Mouse (Mus musculus): ENCODE results near the gene Tmem50b.
"Not testable (repeated sequence)": the region's sequence is repeated elsewhere in the genome, so short reads cannot be mapped to it uniquely, and the experiment has no call there.

The Tmem50b gene

DNA sequence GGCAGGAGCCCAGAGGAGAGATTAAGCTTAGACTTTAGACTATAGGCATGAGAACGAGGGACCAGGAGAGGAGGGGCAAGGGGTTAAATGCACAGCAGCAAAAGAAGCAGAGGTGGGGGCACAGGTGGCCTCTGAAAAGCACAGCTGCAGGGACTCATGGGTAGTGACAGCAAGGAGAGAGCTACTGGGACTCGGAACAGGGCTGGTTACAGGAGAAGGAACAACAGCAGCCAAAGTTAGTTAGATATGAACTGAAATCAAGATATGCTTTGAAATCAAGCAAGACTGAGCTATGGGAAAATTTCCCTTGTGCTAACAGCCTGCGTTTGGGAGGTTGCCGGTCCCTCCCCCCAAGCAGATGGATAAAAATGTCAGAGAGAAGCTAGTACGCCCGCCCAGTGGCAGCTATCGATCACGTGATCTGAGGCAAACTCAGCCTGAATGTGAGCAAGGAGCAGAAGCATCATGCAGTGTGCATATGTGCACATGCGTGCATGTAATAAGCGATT is 56.0 kb downstream of the Tmem50b start:
- no peak for DNase-seq (ENCODE audit: low read depth, low spot score)

DNA sequence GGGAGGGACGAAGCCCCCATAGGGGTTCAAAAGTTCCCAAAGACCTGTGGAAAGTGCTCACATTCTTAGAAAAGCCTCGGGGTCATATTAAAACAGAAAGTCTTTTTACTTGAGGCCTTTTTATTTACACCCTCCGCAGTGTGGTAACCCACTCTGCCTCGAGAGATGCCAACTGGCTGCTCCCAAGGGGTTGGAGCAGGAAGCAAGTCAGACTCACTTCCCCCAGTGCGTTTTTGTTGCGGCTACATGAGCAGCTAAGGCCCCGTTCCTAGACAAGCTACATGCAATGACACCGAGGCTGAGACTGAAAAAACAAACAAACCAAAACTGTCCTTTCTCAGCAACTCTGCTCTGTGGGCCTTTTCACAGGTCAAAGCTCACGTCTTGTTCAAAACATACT is 59.1 kb downstream of the Tmem50b start:
- no peak for DNase-seq (ENCODE audit: low read depth, low spot score)

DNA sequence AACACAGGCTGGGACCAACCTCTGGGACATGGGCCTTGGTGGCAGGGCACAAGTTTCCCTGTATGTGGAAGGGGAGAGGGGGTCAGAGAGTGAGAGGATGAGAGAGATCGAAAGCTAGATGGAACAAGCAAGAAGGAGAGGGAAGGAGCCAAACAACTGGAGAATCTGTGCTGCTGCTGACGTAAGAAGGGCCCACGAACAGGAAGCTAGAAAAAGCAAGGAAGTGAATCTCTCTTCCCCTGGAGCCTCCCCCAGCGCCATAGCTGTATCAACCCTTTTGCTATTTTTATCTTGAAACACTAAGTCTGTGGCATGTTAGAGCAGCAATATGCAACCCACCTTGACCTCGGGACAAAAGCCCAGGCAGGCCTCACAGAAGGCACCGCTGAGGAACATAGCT is 59.5 kb downstream of the Tmem50b start:
- no peak for DNase-seq (ENCODE audit: low read depth, low spot score)

DNA sequence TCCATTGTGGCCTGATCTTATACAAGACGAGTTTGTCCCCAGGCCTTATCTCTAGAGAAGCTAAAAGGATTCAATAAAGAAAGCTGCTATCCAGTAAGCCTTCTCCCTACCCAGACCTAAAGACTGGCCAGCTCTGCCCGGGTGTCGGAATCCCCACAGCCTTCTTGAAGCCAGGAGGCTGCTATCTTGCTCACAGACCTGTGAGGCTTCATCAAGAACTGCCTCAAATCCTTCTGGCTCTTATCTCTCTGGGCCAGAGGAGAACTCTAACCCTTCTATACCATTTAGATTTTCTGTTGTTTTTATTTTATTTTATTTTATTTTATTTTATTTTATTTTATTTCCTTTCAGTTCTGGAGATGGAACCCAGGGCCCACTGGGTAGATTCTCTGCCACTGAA is 60.5 kb downstream of the Tmem50b start:
- DNase-seq (ENCODE audit: low read depth, low spot score): no peak

DNA sequence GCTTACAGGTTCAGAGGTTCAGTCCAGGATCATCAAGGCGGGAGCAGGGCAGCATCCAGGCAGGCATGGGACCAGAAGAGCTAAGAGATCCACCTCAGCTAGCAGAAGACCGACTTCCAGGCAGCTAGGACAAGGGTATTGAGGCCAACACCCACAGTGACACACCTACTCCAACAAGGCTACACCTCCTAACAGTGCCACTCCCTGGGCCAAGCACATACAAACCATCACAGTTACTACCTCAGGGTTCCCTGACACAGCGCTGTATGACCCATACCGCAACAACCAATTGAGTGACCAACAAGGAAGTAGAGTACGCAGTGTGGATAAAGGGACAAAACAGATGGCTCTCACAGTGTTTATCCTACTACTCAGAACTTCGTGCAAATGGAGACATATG is 61.2 kb downstream of the Tmem50b start:
- DNase-seq (ENCODE audit: low read depth, low spot score): no peak

DNA sequence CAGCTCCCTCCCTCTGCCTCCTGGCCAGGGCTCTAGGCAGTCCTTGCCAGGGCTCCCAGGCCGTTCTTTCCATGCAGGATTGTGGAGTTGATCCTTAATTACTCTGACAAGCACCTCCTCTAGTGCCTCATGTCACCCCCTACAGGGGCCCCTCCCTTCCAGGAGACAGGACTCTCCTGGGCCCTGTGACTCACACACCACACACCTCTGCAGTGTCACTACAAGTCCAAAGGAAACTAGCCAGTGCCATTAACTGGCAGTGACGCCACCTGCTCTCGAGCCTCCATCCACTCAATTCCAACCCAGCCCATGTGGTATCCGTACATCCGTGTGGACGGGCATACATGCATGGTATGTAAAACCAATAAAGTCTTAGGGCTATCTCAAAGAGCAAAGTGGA is 62.7 kb downstream of the Tmem50b start:
- no peak for DNase-seq (ENCODE audit: low read depth, low spot score)

DNA sequence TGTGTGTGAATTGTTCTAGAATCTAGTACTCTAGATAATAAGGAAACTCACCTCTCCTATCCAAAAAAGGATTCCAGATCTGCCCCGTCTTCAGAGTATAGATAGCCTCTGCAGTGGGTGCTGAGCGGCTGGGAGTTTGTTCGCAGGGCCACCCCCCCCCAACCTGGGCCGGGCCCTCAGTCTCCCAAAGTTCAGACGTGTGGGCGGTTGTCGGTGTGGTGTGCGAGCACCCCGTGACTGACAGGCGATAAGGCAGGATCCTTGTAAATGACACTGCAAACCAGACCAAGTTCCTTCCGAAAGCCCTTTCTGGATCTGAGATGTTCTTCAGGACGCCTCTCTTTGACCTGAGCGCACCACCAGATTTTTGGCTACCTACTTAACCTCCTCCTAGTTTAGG is 63.1 kb downstream of the Tmem50b start:
- peak; percentile 93 for DNase-seq (ENCODE audit: low read depth, low spot score)

DNA sequence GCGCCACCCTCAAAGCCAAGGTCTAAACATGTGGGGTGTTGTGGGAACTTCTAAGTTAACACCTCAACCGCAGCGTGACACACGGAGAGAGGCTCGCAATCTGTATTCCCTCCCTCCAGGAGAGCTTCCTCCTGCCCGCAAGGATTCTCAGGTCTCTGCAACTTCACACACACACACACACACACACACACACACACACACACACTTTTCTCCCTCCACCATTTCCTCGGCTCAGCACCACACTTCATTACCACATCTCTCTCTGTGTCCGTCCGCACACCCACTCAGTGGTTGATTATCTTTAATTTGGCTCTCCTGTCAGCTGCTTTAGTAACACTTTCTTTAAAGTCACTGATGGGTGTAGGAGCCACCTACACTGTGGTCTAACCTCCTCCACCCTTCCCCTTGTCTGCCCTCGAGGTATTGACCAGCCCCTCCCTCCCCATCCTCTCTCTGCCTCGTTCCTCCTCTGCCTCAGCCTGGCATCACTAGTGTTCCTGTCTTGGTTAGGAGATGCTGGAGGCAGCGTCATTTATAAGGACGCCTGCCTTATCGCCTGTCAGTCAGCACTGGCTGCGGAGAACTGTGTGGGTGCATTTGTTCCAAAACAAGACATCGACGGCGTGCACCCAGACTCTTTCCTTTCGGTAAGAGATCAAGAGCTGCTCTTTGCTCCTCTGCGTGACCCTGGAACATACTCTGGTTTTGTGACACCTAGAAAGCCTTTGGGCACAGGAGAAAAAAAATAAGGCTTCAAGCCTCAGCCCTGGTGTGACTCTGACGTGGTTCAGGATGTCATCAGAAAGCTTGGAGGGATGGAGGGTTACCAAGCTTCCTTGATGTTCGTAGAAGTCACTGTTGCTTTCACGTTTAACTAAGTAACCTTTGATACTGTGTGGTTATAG is 64.3 kb downstream of the Tmem50b start:
- DNase-seq (ENCODE audit: low read depth, low spot score): no peak

DNA sequence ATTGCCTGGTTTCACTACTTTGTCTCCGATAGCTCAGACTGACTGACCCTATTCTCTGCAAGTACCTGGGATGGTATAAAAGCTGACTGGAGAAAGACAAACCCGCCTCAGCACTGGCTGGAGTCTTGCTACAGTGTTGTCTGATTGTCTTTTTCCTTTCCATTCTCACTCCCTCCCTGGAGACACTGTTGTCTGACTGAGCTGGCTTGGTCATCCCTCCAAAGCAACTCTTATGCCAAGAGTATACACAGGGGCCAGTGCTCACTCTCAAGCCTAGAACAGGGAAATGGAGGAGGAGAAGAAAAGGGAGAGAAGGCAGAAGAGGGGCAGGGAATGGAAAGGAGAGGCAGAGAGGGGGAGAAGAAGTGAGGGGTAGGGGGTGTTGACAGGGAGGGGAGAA is 65.2 kb downstream of the Tmem50b start:
- DNase-seq (ENCODE audit: low read depth, low spot score): peak; percentile 29

DNA sequence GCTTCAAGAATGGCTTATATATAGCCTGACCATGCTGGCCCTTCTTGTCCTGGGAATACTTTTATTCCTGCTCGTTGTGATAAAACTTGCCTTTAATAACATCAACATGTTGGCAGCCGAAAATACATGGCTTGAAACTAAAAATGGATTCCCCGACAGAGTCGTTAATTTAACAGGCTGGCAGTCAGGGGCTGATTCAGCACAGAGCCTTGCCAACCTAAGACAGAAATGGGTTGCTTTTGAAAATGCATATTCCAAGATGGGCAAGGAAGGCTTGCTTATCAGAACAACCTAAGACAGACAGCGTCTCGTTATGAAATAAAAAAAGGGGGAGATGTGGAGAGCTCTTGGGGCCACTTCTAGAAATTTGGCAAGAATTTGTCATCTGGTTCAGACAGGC is 65.7 kb downstream of the Tmem50b start:
- DNase-seq (ENCODE audit: low read depth, low spot score): no peak

DNA sequence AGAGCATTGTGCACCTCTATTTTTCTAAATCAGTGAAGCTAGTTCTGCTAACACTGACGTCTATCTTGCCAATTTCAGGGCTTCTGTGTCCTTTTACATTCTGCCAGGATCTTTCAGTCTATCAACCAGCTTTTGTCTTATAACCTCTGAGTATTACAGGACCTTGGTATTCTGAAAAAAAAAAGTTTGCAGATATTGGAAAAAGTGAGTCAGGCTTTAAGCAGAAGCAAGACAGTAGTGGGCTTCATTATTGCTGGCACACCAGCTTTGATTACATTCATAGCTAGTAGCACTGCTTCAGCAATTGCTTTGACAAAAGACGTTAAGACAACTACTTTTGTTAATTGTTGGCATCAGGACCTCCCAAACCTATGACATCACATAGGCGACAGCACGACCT is 66.8 kb downstream of the Tmem50b start:
- DNase-seq (ENCODE audit: low read depth, low spot score): not testable (repeated sequence)

DNA sequence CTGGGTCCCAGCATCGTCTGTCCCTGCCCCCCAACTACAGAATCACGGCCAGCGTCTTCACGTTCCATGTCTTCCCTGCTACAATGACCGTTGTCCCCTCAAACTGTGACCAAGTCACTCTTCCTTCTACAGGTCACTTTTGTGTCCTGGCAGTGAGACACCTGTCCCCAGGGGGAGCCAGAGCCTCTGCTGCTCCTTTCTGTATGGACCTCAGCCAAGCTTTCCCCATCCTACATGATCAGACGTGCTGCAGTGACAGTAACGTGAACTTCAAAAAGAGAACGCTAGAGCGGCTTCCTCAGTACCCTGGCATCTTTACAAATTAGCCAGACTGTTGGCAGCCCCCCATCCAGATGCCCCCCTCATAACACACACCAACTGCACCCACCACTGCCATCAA is 69.0 kb downstream of the Tmem50b start:
- no peak for DNase-seq (ENCODE audit: low read depth, low spot score)

DNA sequence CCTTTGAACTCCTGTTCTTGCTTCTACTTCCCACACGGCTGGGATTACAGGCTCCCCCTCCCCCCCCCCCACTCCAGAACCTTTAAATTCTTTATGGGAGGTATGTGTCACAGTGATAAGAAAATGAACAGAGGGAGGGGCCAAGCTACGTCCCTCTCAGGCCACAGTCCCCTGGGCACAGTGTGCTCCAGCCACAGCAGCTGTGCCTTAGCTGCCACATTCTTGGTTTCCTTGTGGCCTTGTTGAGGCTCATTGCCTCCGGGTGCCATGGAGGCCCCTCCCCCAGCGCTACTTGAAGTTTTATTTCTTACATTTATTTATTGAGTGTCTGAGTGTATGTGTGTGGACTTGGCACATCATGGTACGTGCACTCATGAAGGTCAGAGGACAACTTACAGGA is 70.1 kb downstream of the Tmem50b start:
- no peak for DNase-seq (ENCODE audit: low read depth, low spot score)

DNA sequence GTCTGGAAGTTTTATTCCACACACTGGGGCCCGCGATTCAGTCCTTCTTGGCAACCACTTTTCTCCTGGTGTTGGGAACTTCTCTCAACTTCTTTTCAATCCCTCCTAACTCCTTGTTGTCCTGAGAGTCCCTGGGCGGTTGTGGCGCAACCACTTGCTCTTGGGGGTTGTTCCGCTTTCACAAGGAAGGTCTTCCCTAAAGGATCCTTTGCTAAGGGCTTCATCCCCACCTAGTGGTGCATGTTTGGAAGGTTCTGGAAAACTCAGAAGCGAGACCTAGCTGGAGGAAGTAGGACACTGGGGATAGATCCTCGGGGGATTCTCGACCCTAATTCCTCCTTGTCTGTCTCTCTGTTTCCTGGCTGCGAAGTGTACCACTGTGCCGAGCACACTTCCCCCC is 70.5 kb downstream of the Tmem50b start:
- DNase-seq (ENCODE audit: low read depth, low spot score): peak; percentile 34

DNA sequence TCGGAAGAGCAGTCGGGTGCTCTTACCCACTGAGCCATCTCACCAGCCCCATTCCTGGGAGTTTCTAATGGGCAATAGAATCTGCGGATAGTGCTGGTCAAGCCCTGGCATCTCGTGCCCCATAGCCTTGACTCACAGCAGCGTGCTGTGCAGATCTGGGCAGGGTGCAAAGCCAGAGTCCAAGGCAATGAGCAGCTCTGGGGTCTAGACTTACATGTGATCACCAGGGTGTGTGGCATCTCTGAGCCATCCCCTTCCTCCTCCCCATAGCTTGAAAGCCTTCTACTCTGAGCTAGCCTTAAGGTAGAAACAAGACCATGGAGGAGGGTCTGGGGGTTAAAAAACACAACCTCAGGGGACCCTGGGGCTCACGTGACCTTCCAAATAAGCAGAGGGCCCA is 71.3 kb downstream of the Tmem50b start:
- no peak for DNase-seq (ENCODE audit: low read depth, low spot score)
